Mouse (Mus musculus): ENCODE data around the gene Olfr410. TPM values are rescaled to one million over a fixed set of nuclear protein-coding genes. Genes with fewer than 3 reads are reported as not detected.

Olfr410 gene
- polyA plus RNA-seq (2021; fragmentation: Nextera tagmentation): not detected in 2 replicates
- long read RNA-seq, experiment 1: 0 reads
- long read RNA-seq, experiment 2: 0 reads

DNA sequence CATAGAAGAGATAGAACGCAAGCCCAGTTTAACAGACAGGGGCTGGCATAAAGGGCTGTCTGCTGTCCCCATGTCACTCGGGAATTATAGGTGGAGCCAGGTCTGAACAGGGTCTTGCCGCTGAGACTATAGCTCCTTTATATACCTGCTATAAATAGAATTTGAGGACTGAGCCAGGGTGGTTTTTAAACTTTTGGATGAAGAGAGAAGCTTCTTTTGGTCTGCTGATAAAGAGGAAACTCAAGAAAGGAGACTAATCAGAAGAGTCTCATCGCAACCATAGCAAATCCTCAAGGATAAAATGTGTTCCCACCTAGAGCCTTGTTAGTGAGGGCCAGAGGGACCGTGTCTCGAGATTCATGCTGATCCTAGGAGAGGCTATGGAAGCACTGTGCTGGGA lies at the start of gene Olfr410:
Gene Olfr410 (minus strand): TSS at position 101 of the 400 bp plus-strand sequence.

DNA sequence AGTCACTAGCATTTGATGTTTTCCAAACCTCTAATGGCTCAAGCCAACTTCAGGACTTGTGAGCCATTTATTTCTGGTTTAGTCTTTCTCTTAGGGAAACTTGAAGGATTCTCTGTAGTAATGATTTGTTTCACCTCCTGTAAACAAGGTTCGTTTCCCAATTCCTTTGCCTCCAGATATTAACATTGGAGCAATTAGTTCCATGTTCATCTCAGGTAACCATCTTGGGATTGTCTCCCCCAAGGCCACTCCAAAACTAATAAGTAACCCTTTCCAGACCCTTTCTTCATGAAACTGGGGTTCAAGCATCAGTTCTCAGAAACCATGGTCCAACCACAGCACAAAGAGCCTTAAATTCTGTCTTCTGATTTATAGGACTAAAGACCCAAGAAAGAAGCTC lies 23.9 kb upstream of the Olfr410 start, which contains the start of gene Olfr412:
Gene Olfr412 (plus strand): TSS at position 301 of the 400 bp plus-strand sequence.

DNA sequence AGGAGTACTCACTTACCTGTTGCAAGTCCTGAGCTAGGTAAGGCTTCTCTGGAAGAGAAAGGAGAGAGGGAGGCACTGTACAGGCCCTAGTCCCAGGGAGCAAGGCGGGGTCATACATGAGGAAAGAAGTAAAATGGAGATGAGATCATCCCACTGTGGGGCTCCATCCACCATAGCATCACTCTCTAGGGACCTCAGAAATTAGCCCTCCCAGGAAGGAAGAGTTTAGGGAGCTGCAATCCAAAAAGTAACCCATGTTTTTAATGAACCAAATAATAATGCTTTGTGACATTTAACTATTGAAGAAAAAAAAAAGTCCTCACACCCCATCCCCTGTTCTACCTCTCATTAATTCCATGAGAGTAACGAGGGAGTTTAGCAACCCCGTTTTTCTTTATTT lies 14.7 kb upstream of the Olfr410 start, which contains the start of gene Olfr411:
Gene Olfr411 (minus strand): TSS at position 101 of the 400 bp plus-strand sequence.

DNA sequence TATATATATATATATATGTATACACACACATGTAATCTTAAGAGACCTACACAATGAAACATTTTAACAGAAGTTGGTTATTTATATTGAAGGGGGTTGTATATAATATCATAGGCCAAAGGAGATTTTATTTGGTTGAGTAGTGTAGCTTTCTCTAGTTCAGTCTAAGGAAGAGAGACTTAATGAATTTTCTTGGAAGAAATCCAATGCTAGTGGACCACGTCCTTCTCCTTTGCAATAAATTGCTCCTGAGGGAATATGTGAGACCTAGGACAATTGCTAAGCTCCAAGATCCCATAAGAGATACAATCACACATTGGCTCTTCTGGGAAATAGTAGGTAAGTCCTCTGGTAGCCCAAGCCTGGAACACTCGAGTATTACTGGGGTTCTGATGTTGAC lies 54.4 kb downstream of the Olfr410 start, which contains the start of gene Olfr59:
Gene Olfr59 (plus strand): TSS at position 301 of the 400 bp plus-strand sequence.

Other genes starting within 250 kb of the Olfr410 start
- gene Olfr401, start 224.3 kb downstream of the Olfr410 start, polyA plus RNA-seq (2021; fragmentation: Nextera tagmentation): not detected in 2 replicates
- not detected in 2 replicates for gene Olfr402, start 184.5 kb downstream of the Olfr410 start, polyA plus RNA-seq (2021; fragmentation: Nextera tagmentation)
- not detected in 2 replicates for gene Olfr403, start 151.8 kb downstream of the Olfr410 start, polyA plus RNA-seq (2021; fragmentation: Nextera tagmentation)
- gene Olfr43, start 126.7 kb downstream of the Olfr410 start, polyA plus RNA-seq (2021; fragmentation: Nextera tagmentation): not detected in 2 replicates
- gene Olfr406, start 78.2 kb downstream of the Olfr410 start, polyA plus RNA-seq (2021; fragmentation: Nextera tagmentation): not detected in 2 replicates
- gene Olfr59, start 54.3 kb downstream of the Olfr410 start, polyA plus RNA-seq (2021; fragmentation: Nextera tagmentation): not detected in 2 replicates
- not detected in 2 replicates for gene Olfr411, start 14.6 kb upstream of the Olfr410 start, polyA plus RNA-seq (2021; fragmentation: Nextera tagmentation)
- not detected in 2 replicates for gene Olfr412, start 24.0 kb upstream of the Olfr410 start, polyA plus RNA-seq (2021; fragmentation: Nextera tagmentation)